Mouse (Mus musculus): ENCODE measurements at regions not wholly inside any gene's neighbourhood (a gene's known extent, or its start where the extent isn't known, plus 50 kb on each side); places are given as distances from the start of the nearest gene placed in this dataset.

DNA sequence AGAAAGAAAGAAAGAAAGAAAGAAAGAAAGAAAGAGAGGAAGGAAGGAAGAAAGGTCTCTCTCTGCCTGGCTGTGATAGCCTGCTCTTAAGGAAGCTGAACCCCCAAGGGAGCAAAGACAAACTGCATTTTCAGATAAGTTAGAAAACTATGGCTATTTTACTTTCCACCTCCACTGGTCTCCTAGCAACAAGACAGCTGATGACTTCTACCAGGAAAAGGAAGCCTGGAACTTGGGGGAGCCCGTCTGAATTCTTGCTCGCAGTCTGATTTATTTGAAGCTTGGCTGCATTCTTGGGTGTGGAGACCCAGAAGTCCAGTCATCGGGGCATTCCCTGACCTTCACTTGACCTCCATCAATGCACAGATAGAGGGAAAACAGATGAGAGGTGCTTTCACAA, 1406.1 kb upstream of the A1bg start:
- TF ChIP-seq CEBPB (IDR thresholded peaks at IDR 0.05; ENCODE audit: insufficient read depth, poor library complexity, severe bottlenecking): no peak
- TF ChIP-seq E2F4 (IDR thresholded peaks at IDR 0.05; ENCODE audit: insufficient read depth): no peak
- TF ChIP-seq USF1 (IDR thresholded peaks at IDR 0.05; ENCODE audit: low read depth): no peak
- no peak for TF ChIP-seq TCF3 (IDR thresholded peaks at IDR 0.05; ENCODE audit: insufficient read length, low read depth)
- no peak for TF ChIP-seq POLR2A (IDR thresholded peaks at IDR 0.05; ENCODE audit: insufficient read length, low read depth)
- no peak for TF ChIP-seq REST (IDR thresholded peaks at IDR 0.05; ENCODE audit: insufficient read depth, insufficient read length)
- no peak for TF ChIP-seq MAX (IDR thresholded peaks at IDR 0.05; ENCODE audit: low read depth)
